Mouse (Mus musculus): ENCODE measurements around the gene Nisch.

Gene Nisch

DNA sequence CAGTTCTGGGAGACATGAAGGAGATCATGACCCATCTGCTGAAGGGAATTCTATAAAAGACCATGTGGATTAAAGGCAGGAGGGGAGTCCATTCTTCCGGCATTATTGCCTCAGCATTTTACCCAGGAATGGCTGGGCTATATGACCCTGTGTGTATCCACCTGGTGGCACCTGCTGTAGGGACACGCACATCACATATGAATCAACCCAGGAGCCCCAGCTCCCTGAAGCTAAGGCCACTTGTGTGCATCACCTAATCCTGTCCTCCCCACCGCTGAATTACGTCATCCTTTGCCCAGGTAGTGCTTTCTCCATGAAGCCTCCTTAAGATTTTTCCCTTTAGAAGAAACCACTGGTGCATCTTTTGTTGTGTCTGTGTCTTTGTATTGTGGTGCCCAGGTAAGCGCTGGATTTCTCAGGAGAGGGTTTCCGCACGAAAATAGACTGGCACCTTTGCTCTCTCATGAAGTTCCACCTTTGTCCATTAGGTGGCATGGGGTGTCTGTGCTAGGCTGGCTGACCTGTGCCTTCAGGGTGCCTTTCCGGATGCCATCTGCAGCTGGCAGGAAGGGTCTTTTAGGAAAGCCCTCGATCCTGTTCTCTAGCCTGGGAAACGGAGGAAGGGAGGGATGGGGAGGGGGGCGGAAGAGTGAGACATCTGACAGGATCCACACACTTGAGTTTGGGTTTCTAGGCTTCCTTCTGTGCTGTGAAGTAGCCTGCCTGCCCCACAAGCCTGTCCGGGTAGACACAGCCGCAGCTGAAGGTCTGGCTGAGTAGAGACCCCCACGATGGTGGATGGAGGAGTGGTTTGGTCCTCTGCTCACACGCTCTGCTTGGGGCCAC is 1.4 kb downstream of the Nisch start:
- DNase-seq (ENCODE audit: low spot score) = peak; percentile 86

DNA sequence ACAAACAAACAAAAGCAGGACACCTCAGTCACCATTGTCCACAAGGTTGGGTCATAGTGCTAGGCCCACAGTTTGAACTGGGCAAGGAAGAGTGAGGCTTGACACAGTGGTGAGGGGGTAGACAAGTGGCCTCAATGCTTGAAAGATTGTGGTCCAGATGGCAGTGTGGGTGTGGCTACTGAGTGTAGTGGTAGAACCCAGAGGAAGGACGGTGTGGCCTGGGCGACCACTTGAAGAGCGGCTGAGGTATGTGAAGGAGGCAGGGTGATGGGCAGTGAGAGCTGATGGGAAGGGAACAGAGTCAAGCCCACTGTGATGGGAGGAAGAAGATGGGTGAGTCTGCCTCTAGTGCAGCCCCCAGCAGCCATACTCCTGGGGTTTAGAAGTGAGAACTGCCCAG is 2.1 kb downstream of the Nisch start:
- DNase-seq (ENCODE audit: low spot score) = no peak

DNA sequence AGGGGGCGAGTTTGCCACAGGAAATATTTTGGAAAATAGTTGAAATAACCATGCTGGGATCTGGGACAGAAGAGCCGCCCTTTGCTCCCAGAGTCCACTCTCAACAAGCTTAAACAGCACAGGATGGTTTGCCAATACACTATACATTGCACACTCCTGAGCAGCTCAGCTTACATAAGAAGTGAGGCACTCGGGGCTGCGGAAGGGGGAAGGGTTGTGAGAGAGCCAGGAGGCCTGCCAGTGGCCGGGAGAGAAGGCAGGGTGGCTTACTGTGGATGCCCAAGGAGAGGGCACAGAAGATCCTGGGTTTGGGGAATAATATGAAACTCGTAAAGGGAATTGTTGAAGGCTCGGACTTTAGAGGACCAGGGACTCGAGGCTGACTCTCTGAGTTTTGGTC is 2.9 kb downstream of the Nisch start:
- DNase-seq (ENCODE audit: low spot score) = no peak

DNA sequence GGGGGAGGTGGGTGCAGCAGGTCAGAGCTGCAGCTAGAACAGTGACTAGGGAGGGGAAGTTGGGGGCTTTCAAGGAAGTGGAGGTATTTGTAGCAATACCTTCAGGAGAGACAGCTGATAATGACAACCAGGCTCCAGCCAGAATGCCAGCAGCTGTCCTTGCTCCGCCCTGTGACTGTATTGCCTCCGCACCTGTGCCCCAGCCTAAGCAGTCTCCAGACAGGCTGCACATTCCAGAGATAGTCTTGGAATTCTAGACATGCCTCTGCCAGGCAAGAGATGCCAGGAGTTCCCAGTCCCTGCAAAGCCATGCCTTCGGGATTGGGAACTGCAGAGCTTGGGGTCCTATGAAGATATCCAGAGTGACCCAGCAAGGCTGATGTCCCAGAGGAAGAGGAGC is 4.2 kb downstream of the Nisch start:
- DNase-seq (ENCODE audit: low spot score) = no peak

DNA sequence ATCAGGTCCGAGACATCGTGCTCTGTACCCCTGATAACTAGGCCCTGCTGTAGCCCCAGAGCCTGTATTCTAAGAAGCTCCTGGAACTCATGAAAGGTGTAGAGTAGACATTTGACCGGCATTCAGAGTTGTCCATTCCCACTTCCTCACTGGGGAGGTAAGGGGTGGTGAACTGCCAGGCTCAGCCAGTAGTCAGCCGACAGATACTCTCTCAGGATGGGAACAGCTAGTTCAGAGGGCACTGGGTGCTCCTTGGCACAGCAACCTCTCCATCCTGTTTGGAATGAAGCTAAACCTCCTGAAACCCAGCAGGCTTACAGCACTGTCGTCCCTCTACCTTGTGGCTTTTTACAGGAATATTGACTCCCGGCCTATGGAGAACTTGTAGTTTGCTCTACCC is 4.9 kb downstream of the Nisch start:
- no peak for DNase-seq (ENCODE audit: low spot score)

DNA sequence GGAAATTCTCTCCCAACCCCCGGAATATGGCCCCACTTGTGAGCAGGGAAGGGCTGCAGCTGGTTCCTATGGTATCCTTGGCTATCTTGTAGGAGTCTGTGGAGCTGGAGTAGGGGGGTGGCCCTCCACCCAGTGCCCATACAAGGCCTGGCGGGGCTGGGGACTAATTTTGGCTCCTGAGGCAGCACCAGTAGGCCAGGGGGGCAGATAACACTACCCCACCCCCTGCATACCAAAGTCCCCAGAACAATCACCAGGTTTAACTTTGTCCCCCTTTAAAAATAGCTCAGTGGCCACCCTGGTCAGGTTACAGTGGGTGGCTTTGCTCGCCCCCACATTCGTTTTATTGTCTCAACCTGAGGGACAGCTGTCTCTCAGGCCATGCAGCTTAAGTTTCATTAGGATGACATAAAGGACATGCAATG is 7.6 kb downstream of the Nisch start:
- DNase-seq (ENCODE audit: low spot score) = no peak

DNA sequence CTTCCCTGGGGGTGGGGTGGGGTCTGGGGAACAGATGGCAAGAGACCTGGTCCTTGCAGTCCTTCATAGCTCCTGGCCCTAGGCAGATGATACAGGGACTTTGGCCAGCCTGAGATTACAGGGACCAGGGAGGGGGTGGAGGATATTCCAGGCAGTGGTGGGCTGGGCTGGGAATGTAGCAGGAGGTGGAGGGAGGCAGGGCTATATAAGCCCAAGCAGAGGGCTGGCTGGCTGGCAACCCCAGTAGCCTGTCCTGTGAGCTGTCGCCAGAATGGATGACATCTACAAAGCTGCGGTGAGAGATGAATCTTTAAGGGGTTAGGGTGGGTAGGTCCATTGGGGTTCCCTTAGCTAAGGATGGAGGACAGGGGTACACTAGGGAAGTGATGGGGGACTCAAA is 8.7 kb downstream of the Nisch start, which contains the start of gene Tnnc1:
Gene Tnnc1 (plus strand): TSS at position 229 of the 400 bp plus-strand sequence.
- DNase-seq (ENCODE audit: low spot score) = no peak

DNA sequence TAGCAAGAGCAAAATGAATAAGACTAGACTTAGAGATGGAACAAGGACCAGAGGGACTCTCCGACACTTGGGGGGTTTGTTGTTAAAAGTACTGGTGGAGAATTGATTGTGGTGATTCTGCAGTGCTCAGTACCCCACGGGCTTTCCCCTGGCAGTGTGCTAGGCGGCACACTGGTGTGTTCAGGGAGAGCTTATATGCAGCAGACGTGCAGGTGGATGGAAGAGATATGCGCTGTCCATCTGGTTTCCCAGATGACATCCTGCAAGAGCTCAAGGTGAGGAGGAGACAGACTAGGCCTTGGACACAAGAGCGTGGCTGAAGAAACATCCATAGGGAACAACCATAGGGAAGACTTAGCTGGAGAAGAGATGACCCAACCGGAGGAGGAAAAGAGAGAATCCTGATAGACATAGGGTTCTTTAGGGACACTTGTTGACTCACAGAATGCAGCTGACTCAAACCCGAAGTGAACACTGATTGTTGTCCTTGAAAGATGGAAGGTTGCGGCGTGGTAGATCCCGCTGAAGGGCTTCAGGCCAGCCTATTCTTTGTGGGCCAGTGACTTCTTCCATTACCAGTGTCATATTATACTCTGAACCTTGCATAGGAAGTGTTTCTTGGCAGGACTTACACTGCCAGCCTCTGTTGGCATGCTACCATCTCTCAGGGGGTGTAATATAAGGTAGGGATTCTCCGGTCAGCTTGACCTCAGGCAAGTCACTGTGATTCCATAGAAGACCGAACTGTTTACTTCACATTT is 9.5 kb downstream of the Nisch start:
- no peak for DNase-seq (ENCODE audit: low spot score)

DNA sequence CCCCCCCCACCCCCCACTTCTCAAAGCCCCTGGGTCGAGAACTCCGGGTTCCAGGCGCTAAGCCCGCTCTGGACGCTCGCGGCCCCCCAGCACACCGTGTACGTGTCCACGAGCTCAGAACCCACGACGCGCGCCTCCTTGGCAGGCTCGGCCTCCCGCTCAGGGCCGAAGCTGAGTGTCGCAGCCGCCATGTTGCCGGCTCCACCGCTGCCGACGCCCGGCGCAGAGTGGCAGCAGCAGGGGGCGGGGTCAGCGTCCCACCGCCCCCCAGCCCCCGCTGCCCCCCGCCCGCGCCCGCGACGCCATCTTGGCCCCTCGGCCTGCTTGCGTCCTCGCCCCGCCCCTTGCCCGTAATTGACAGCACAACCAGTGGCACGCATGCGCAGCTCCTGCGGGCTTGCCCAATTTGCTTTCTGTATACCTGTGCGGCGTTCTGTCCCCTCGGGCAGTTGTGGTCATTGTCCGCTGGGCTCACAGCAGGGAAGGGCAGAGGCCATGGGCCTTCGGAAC is 10.2 kb downstream of the Nisch start:
- peak; percentile 97 for DNase-seq (ENCODE audit: low spot score)

DNA sequence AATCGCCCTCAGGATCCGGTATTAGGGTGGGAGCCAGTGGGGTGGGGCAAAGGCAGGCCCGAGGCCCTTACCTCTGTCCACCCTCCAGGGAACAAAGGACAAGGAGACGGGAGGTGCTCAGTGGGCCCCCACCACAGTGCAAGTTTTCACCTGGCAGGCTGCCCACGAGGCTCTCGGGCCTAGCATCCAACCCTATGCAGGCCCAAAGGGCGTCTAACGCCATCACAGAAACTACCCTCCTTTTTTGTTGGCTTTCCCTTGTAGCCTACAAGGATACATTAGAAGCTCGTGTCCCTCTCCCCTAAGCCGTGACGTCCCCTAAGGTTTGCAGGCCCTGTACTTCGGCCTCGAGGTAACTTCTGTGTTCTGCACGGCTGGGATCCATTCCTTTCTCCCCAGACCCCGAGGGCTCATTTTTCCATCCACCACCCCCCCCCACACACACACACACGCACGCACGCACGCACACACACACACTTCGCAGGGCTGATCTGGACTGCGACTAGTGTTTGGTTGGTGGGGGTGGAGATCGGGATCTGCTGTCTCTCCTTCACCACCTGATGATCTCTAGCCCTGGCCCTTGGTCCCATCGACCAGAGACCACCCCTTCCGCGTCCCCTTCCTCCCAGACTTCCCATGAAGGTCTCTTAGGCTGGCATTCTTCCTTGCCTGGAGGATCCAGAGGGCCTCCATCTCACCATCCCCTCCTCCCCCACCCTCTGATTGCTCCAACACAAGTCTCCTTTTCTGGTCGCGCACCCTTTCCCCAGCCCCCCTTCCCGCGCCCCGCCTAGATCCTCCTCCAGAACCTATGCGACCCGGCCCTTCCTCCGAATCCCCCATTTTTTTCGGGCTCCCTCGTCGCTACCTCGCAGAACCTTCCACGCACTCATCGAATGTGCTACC is 10.9 kb downstream of the Nisch start:
- peak; percentile 45 for DNase-seq (ENCODE audit: low spot score)

DNA sequence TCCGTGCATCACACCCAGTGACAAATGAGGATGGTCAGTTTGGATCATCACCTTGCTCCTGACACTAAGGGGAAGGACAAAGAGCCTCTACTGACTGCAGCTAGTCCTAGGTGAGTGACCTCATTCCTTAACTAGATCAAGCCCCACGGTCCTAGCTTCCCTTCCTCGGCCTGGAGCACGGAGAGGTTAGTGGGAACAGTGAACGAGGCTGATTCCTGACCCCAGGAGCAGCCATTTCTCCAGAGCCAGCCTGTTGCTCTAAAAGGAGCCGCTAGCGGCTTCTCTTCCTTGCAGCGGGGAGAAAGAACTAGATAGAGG is 11.5 kb downstream of the Nisch start:
- peak; percentile 41 for DNase-seq (ENCODE audit: low spot score)

DNA sequence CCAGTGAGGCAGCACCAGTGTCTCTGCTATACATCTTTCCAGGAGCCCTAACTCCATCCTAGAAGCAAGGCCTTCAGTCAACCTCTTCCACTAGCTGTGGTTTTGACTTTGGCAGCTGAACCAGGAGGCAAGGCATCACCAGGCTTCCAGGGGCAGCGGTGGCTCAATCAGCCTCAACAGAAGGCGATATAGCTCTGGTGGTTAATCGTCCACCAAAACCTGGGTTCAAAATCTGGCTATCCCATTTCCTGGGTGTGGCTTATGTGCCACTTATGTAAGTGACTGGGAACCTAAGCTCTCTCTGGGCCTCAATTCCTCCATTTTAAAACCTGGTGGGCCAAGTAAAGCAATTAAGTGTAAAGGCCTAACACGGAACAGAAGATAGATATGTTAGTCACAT is 11.9 kb downstream of the Nisch start:
- DNase-seq (ENCODE audit: low spot score) = no peak

DNA sequence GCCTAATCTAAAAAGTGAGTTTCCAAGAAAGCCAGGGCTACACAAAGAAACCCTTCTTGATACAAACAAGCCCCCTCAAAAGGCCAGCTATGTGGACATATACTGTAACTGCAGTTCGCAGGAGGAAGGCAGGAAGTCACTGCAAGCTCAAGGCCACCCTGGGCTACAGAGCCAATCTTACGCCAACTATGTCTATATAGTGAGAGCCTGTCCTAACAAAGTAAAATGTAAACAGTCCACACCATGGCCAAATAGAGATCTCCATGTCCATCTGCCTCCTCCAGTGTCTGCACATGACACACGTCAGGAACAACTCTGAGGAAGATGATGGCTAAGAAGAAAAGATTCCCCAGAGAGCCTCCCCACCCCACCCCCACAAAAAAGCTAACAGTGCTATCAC is 16.7 kb downstream of the Nisch start:
- DNase-seq (ENCODE audit: low spot score) = no peak

DNA sequence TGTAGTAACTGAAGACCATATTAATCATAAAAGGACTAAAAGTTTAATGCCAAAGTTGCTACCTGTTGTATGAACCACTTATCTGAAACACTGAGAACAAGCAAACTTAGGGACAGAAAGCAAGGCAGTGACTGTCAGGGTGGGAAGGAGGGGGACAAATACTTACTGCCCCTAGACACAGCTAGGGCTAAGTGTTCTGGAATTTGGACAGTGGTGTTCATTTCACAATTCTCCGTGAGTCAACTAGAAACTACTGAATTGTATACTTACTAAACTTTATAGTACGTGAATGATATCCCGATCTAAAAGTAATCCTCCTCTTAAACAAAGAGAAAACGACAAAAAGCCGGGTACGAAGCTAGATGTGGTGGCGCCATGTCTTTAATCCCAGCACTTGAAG is 17.1 kb downstream of the Nisch start:
- no peak for DNase-seq (ENCODE audit: low spot score)

DNA sequence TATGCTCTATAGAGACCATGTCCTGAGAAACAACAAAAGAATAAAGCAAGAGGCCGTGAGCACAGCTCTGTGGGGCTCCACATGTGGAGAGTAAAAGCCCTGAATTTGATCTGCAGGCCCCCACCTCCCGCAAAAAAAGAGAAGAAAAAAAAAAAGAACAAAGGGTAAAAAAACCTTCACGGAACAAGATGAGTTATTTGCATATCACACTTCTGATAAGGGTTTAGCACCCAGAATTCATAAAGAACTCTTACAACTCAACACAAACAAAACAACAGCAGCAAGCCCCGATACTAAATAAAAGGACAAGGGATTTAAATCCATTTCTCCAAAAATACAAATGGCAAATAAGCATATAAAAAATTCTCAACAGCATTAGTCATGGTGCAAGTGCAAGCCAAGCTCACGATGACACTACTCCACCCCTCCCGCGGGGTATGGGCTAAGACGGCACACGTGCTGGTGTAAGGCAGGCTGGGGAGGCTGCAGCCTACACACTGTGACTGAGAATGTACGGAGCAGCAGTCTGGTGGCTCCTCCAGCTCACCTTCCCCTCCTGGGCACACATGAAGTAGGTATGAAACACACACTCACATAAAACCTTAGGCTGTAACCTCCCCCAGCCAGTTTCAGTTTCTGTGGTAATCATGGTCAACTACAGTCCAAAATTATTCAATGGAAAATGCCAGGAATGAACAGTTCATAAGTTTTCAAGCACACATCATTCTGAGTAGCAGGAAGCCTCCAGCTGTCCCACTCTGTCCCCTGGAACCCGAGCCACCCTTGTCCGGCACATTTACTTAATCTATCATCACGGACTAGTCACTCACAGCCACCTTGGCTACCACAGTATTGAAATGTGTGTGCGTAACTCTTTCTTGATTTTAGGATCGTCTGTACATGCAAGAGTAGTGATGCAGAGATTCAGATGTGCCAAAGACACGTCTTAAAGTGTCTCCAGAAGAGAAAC is 18.9 kb downstream of the Nisch start:
- no peak for DNase-seq (ENCODE audit: low spot score)

DNA sequence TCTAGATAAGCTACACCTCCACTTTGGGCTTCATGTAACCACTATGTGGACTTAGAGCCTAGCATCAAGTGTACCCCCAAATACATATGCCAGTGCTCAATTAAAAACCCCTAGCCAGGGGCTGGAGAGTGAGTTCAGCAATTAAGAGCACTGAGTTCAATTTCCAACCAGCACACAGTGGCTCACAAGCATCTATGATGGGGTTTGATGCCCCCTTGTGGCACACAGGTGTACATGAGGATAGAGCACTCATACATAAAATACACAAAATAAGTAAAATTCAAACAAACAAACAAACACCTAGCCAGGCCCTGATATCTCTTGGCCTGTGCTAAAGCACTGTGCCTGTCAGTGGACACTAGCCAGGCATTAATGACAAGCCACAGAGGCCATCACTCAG is 20.8 kb downstream of the Nisch start:
- DNase-seq (ENCODE audit: low spot score) = peak; percentile 45

DNA sequence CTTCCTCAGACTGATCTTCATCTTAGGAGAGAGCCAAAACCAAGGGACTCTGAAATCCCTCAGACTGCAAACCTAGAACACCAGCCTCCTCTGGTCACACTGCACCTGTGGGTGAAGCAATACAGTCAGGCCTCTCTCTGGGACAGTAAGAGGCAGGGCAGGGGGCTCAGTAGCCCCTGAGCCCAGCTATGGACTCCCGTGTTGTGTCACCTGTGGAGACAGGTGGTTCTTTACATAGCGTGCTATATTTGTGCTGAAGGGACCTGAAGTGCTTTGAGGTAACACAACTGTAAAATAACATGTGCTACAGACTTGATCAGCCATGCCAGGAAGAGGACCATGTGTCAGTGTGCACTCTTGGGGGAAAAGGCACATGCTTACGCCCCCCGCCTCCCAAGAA is 21.2 kb downstream of the Nisch start:
- DNase-seq (ENCODE audit: low spot score) = no peak

DNA sequence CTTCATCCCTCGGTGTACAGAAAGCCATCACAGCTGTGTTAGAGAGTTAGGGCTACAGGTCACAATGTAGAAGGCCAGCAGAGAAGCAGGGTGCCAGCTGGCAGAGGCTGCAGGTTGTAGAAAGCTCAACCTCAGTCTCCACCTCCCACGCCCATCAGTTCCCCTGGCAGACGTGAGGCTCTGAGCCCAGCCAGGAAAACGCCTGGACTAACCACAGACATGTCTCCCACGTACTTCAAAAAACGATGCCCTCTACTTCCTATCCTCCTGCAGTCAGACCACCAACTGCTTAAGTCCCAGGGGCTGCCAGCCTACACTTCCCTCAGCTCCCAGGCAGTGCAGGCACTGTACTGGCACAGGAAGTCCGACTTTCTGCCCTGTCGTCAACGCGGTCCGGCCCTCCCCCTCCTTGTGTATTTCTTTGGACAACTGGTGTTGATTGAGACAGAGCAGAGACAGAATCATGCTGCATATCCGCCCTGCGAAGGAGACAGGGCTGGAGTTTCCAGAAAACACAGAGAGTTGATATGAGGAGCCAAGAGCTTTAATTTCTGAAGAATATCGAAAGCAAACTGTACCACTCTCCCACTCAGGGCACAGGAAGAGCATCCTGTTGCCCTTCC is 21.7 kb downstream of the Nisch start:
- no peak for DNase-seq (ENCODE audit: low spot score)

DNA sequence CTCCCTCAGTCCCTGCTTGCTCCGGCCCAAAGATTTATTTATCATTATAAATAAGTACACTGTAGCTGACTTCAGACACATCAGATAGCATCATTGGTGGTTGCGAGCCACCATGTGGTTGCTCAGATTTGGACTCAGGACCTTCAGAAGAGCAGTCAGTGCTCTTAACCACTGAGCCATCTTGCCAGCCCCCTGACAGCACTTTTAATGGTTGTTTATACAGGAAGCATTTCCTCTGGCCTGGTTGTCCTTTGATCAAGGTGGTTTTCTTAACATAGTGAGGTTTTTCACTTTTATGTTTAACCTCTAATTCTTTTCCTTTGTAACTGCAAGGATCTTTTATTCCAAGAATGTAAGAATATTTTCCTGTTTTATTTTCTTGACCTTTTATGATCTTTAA is 22.3 kb downstream of the Nisch start:
- DNase-seq (ENCODE audit: low spot score) = no peak

DNA sequence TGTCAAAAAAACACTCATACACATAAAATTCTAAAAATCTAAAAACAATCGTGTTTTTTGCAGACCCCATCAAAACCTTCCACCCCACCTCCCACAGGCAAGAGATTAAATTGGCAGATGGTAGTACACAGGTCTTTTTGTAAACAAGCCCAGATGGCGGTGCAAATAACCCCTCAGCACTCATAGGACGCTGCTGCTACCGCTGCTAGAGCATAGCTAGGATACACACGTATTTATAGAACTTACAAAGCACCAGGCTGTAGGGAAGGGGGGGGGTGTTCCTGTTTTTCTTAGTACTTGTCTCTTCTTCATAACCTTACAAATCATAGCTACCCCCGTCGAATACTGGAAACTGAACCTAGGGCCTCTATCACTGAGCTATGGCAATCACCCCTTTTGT is 23.0 kb downstream of the Nisch start:
- DNase-seq (ENCODE audit: low spot score) = no peak

DNA sequence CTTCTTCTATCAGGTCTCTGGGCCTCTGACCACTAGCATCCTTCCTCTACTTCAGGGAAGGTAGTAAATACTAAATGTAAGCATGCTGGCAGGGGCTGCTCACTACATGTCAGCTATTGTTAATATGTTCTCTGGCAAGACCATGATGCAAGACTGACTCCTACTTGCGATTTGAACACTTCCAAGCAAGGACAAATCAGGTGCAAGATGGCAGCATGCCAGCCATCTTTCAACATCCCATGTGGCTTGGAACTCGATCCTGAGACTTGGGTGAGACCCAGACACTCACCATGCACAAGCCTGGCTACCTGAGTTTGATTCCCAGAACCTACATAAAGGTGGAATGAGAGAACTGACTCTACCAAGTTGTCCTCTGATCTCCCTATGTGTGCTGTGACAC is 24.8 kb downstream of the Nisch start:
- DNase-seq (ENCODE audit: low spot score) = no peak
